Mouse (Mus musculus) thymus, adult 2 months (tissue): Measurements from ENCODE around the gene Klf11. TPM values are rescaled to one million over a fixed set of nuclear protein-coding genes. Genes with fewer than 3 reads are reported as not detected.
"Not testable (repeated sequence)": the region's sequence is repeated elsewhere in the genome, so short reads cannot be mapped to it uniquely, and the experiment has no call there.

ENCODE experiments used
- DNase-seq: peaks from one replicate; pipeline ENCODE4 v3.0.0; 2021
- H3K27ac ChIP-seq: fragments of 200-500 bp; 2 replicates; pipeline ENCODE4 v1.5.1; 2012; ENCODE audit warnings: low read length, control low read depth; ENCODE audit not compliant: control insufficient read depth, insufficient read depth
- H3K27me3 ChIP-seq: fragments of 200-500 bp; 2 replicates; pipeline ENCODE4 v1.6.1; 2012; ENCODE audit warnings: mild to moderate bottlenecking, low read length, moderate library complexity, mixed read lengths; ENCODE audit not compliant: control insufficient read depth, insufficient read depth
- H3K36me3 ChIP-seq: fragments of 200-500 bp; 2 replicates; pipeline ENCODE4 v1.6.1; 2012; ENCODE audit warnings: mild to moderate bottlenecking, low read length, moderate library complexity; ENCODE audit not compliant: control insufficient read depth, insufficient read depth
- H3K4me1 ChIP-seq: fragments of 200-500 bp; replicated peaks from 2 replicates; pipeline ENCODE4 v1.6.1; 2012; ENCODE audit warnings: low read length; ENCODE audit not compliant: control insufficient read depth, insufficient read depth
- H3K4me3 ChIP-seq: fragments of 200-500 bp; 2 replicates; pipeline ENCODE4 v1.5.1; 2012; ENCODE audit warnings: mild to moderate bottlenecking, low read length, control low read depth, moderate library complexity; ENCODE audit not compliant: control insufficient read depth, insufficient read depth
- CTCF ChIP-seq: fragments of 200-500 bp; IDR thresholded peaks from 2 replicates; pipeline ENCODE4 v1.5.1; 2012; ENCODE audit warnings: mild to moderate bottlenecking, control low read depth, low read length, moderate library complexity, borderline replicate concordance; ENCODE audit not compliant: control insufficient read depth, poor library complexity, insufficient read depth; ENCODE audit errors: extremely low read depth
- POLR2A ChIP-seq: fragments of 200-500 bp; IDR thresholded peaks from 2 replicates; pipeline ENCODE4 v1.6.1; 2012; ENCODE audit warnings: mild to moderate bottlenecking, low read length, control low read depth, moderate library complexity; ENCODE audit not compliant: control insufficient read depth, poor library complexity, insufficient read depth; ENCODE audit errors: extremely low read depth
- WGBS: fragments of 180-500 bp; shearing (Covaris S2); methylation state at CpG from one replicate; pipeline ENCODE4 v1.1.7; 2018; 5-methylcytosine and 5-hydroxymethylcytosine counted together
- polyA plus RNA-seq: library from polyadenylated mRNA; depleted of rRNA; stranded (reverse); fragments of >200 nt; gene quantifications from 2 replicates; pipeline ENCODE4 v1.2.3, GENCODE M21; 2012

Klf11 gene
- polyA plus RNA-seq, 1 experiment = 4.9 TPM

GRCm38 (mm10) chr12:24698514-24698913, 47.4 kb downstream of the Klf11 start:
- DNase-seq = no peak
- no peak overlapping the region for H3K4me3 ChIP-seq
- H3K27ac ChIP-seq = no peak overlapping the region
- H3K36me3 ChIP-seq = no peaks in the 10 kb centered on the region
- TF ChIP-seq CTCF (no peak), POLR2A (no peak)
- H3K27me3 ChIP-seq = no peaks in the 10 kb centered on the region
- WGBS = 84% methylated on average over 3 of the region's 3 CpGs
- no peaks in the 10 kb centered on the region for H3K4me1 ChIP-seq

GRCm38 (mm10) chr12:24699578-24699977, 48.5 kb downstream of the Klf11 start:
- DNase-seq = no peak
- TF ChIP-seq POLR2A = no peak
- TF ChIP-seq CTCF = no peak
- H3K27me3 ChIP-seq = no peaks in the 10 kb centered on the region
- 69% methylated on average over 10 of the region's 10 CpGs for WGBS
- no peaks in the 10 kb centered on the region for H3K36me3 ChIP-seq
- H3K27ac ChIP-seq = no peak overlapping the region
- no peak overlapping the region for H3K4me3 ChIP-seq
- H3K4me1 ChIP-seq = no peaks in the 10 kb centered on the region

GRCm38 (mm10) chr12:24701621-24702020, 50.5 kb downstream of the Klf11 start:
- not testable (repeated sequence) for DNase-seq, H3K4me3 ChIP-seq, H3K27me3 ChIP-seq, H3K27ac ChIP-seq, H3K36me3 ChIP-seq, H3K4me1 ChIP-seq
- 92% methylated on average over 9 of the region's 9 CpGs for WGBS

GRCm38 (mm10) chr12:24703013-24703412, 51.9 kb downstream of the Klf11 start:
- no peak for DNase-seq
- Histone ChIP-seq H3K27ac (no peak overlapping the region), H3K4me3 (no peak overlapping the region), H3K36me3 (no peaks in the 10 kb centered on the region), H3K27me3 (no peaks in the 10 kb centered on the region), H3K4me1 (peaks cover 13% of the 10 kb centered on the region)
- 95% methylated on average over 3 of the region's 3 CpGs for WGBS
- TF ChIP-seq POLR2A (no peak), CTCF (no peak)

GRCm38 (mm10) chr12:24705502-24706263, 54.6 kb downstream of the Klf11 start:
- no peak for DNase-seq
- WGBS = 91% methylated on average over 15 of the region's 15 CpGs
- no peak overlapping the region for H3K27ac ChIP-seq

GRCm38 (mm10) chr12:24706764-24707479, 55.8 kb downstream of the Klf11 start:
- peaks cover 25% of the 10 kb centered on the region for H3K4me1 ChIP-seq
- no peaks in the 10 kb centered on the region for H3K27me3 ChIP-seq
- H3K27ac ChIP-seq = peak overlapping the region; percentile 48; the same call in 1 of the 2 replicates
- DNase-seq = peak; percentile 60
- H3K36me3 ChIP-seq = peaks cover 8% of the 10 kb centered on the region; the same call in 1 of the 2 replicates
- H3K4me3 ChIP-seq = peak overlapping the region; percentile 56
- no peak for TF ChIP-seq POLR2A
- TF ChIP-seq CTCF = no peak
- WGBS = 2% methylated on average over 27 of the region's 27 CpGs

More at GRCm38 (mm10) chr12:24705502-24706263, 54.6 kb downstream of the Klf11 start:
- no peak overlapping the region for H3K4me3 ChIP-seq
- no peak for TF ChIP-seq POLR2A
- no peak for TF ChIP-seq CTCF
- no peaks in the 10 kb centered on the region for H3K27me3 ChIP-seq
- H3K36me3 ChIP-seq = no peaks in the 10 kb centered on the region
- H3K4me1 ChIP-seq = peaks cover 22% of the 10 kb centered on the region
